Mouse (Mus musculus) liver, postnatal 0 days (tissue): ENCODE results near the gene Trrap. TPM values are rescaled to one million over a fixed set of nuclear protein-coding genes. Genes with fewer than 3 reads are reported as not detected.
A peak's percentile ranks its signal among the peaks of the same experiment; 100 is the strongest.

Experiments
- ATAC-seq: fragments of 200-750 bp; cut with Nextera tagmentation; 2 replicates; pipeline ENCODE4 v1.8.0; 2017; ENCODE audit warnings: mild to moderate bottlenecking, moderate library complexity
- DNase-seq: peaks from one replicate; pipeline ENCODE4 v3.0.0-alpha.2; 2016
- H3K27ac ChIP-seq: fragments of 300-500 bp; sonication (generic); 2 replicates; pipeline ENCODE4 v1.5.1; 2014; ENCODE audit warnings: antibody characterized with exemption, moderate library complexity, mild to moderate bottlenecking, low read depth
- H3K27me3 ChIP-seq: fragments of 300-500 bp; sonication (generic); 2 replicates; pipeline ENCODE4 v1.6.1; 2014; ENCODE audit warnings: low read length, control low read depth, mixed read lengths; ENCODE audit not compliant: insufficient read depth
- H3K36me3 ChIP-seq: fragments of 300-500 bp; sonication (generic); replicated peaks from 2 replicates; pipeline ENCODE4 v1.6.1; 2014; ENCODE audit warnings: mild to moderate bottlenecking, control low read depth, low read length, moderate library complexity, mixed read lengths; ENCODE audit not compliant: insufficient read depth
- H3K4me1 ChIP-seq: fragments of 300-500 bp; sonication (generic); 2 replicates; pipeline ENCODE4 v1.6.1; 2014; ENCODE audit warnings: antibody characterized with exemption, mild to moderate bottlenecking, control low read depth; ENCODE audit not compliant: insufficient read depth
- H3K4me2 ChIP-seq: fragments of 300-500 bp; sonication (generic); 2 replicates; pipeline ENCODE4 v1.6.1; 2014; ENCODE audit warnings: low read depth, mild to moderate bottlenecking, low read length, moderate library complexity, mixed read lengths
- H3K4me3 ChIP-seq: fragments of 300-500 bp; sonication (generic); 2 replicates; pipeline ENCODE4 v1.5.1; 2014; ENCODE audit warnings: low read depth, low read length
- H3K9ac ChIP-seq: fragments of 300-500 bp; sonication (generic); replicated peaks from 2 replicates; pipeline ENCODE4 v1.6.1; 2014; ENCODE audit warnings: mild to moderate bottlenecking, moderate library complexity
- H3K9me3 ChIP-seq: fragments of 300-500 bp; sonication (generic); 2 replicates; pipeline ENCODE4 v1.6.1; 2016; ENCODE audit warnings: mild to moderate bottlenecking, control low read depth, low read length, mixed read lengths
- CTCF ChIP-seq: sonication (generic); IDR thresholded peaks from 2 replicates; pipeline ENCODE4 v1.5.1; 2016; ENCODE audit warnings: antibody characterized with exemption, low read depth
- EP300 ChIP-seq: IDR thresholded peaks from 2 replicates; pipeline ENCODE4 v1.6.1; 2016; ENCODE audit warnings: antibody characterized with exemption, low read depth, mild to moderate bottlenecking
- WGBS: fragments of 180-500 bp; shearing (Covaris S2); extraction: QIAGEN DNeasy Blood & Tissue Kit; methylation state at CpG from one replicate; pipeline ENCODE4 v1.1.7; 2014; ENCODE audit not compliant: insufficient replicate concordance; 5-methylcytosine and 5-hydroxymethylcytosine counted together
- polyA plus RNA-seq: library from polyadenylated mRNA; unstranded; fragments of >200 nt; fragmentation: Nextera tagmentation; extraction: Ambion mirVana; gene quantifications from 2 replicates; pipeline ENCODE4 v1.2.1, GENCODE M21; 2015

The Trrap gene
- polyA plus RNA-seq, 1 experiment from 2014 or later = 12.3 TPM

DNA sequence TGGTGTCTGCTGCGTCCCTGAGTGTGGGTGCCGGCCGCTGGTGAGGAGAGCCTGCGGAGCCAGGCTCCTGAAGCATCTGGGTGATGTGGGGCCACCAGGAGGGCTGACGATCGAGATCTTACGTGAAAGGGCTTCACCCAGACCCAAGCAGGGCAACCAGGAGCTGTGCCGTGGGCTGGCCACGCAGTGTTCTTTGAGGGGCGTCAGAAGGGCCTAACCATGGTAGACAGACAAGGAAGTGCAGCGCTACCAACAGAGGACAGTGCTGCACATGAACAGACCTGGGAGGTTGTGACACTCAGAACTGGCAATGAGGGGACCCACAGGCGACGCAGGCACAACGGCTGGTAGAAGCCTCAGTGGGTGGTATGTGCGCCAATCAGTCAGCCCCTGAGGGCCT, 109.5 kb downstream of the Trrap start:
- Histone ChIP-seq H3K27ac (no peak overlapping the region), H3K4me2 (no peak overlapping the region), H3K4me3 (no peak overlapping the region), H3K36me3 (peaks cover 12% of the 10 kb centered on the region), H3K4me1 (peaks cover 3% of the 10 kb centered on the region; the same call in 1 of the 2 replicates), H3K9ac (no peak overlapping the region), H3K9me3 (no peaks in the 10 kb centered on the region), H3K27me3 (no peaks in the 10 kb centered on the region)
- 83% methylated on average over 15 of the region's 15 CpGs for WGBS
- DNase-seq = no peak
- ATAC-seq = no peak
- TF ChIP-seq CTCF (no peak), EP300 (no peak)

DNA sequence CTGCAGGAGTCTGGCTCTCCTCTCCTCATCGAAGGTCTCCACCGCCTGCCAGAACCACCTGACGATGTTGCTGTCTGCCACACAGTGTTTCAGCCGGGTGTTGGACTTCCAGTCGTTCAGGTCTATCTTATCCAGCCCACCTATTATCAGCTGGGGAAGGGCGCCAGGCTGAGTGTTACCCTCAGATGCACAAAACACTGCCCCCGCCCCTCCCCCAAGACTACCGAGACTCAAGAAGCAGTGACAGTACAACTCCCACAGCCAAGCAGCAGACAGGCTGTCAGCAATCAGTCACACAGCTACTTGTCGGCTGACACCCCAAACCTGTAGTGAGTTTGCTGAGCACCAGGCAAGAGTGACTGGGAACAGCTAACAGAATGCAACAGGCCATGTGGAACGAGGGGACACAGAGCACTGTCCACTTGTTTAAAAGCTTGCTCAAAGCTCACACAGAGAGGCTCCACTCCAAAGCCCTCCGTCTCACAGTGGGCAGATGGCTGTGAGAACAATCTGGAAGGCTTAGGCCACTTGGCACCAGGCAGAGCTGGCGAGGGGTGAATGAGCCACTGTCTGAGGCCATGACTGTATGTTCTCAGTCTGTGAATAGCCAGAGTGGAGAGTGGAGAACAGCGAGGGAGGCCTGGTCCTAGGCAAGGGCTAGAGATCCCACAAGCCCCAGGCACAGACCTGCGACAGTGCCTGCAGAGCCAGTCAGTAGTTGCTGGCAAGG, 114.3 kb downstream of the Trrap start:
- ATAC-seq (no peak), DNase-seq (no peak)
- Histone ChIP-seq H3K4me1 (no peaks in the 10 kb centered on the region), H3K4me2 (no peak overlapping the region), H3K9me3 (no peaks in the 10 kb centered on the region), H3K9ac (no peak overlapping the region), H3K27ac (no peak overlapping the region), H3K36me3 (peaks cover 26% of the 10 kb centered on the region), H3K27me3 (no peaks in the 10 kb centered on the region), H3K4me3 (no peak overlapping the region)
- whole genome bisulfite sequencing = 75% methylated on average over 14 of the region's 14 CpGs
- TF ChIP-seq CTCF (no peak), EP300 (no peak)

- no peaks in the 10 kb centered on the region for H3K27me3 ChIP-seq
- DNase-seq = no peak
- WGBS = 71% methylated on average over 13 of the region's 13 CpGs
- peaks cover 39% of the 10 kb centered on the region for H3K36me3 ChIP-seq
- no peaks in the 10 kb centered on the region for H3K9me3 ChIP-seq
- H3K4me2 ChIP-seq = no peak overlapping the region
- no peak overlapping the region for H3K9ac ChIP-seq
- H3K27ac ChIP-seq = no peak overlapping the region
- H3K4me3 ChIP-seq = no peak overlapping the region
- ATAC-seq = no peak
- no peaks in the 10 kb centered on the region for H3K4me1 ChIP-seq
- TF ChIP-seq EP300 (no peak), CTCF (peak; percentile 59)
Observed at GRCm38 (mm10) chr5:144884629-144885217, 117.2 kb downstream of the Trrap start.

DNA sequence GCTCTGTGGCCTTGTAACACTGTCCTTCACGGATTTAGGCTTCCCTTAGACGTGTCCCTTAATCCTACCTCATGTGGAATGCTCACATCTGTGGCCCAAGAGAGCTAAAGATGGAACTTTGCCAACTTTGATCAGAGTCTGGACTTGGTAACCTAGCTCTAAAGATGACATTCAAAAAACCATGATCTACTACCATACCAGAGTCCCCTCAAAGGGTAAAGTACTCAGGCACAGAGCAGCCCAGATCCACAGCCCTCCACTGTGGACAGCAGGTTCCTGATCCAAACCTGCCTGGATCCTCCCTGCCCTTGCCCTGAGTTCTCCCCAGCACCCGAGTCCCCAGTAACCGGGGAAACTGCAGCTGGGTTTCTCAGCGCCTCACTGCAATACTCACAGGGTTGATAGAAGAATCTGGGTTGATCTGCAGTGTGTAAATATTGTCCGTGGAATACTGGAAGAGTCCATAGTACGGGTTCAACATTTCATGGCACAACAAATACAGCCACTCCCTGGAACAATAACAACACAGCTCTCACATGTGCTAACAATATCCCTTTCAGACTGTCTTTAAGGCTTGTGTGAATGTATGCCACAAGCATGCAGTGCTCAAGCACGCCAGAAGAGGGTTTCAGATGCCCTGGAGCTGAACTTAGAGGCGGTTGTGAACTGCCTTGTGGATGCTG, 118.6 kb downstream of the Trrap start:
- Histone ChIP-seq H3K27me3 (no peaks in the 10 kb centered on the region), H3K9me3 (no peaks in the 10 kb centered on the region), H3K36me3 (peaks cover 36% of the 10 kb centered on the region), H3K4me2 (no peak overlapping the region), H3K4me1 (no peaks in the 10 kb centered on the region), H3K9ac (no peak overlapping the region), H3K27ac (peak overlapping the region; percentile 63), H3K4me3 (no peak overlapping the region)
- TF ChIP-seq EP300 = no peak
- ATAC-seq = peak; percentile 88
- no peak for DNase-seq
- WGBS = 66% methylated on average over 9 of the region's 9 CpGs

GRCm38 (mm10) chr5:144891276-144891675, 123.7 kb downstream of the Trrap start:
- Histone ChIP-seq H3K4me3 (no peak overlapping the region), H3K4me1 (no peaks in the 10 kb centered on the region), H3K9me3 (no peaks in the 10 kb centered on the region), H3K36me3 (peaks cover 35% of the 10 kb centered on the region), H3K27ac (no peak overlapping the region), H3K27me3 (no peaks in the 10 kb centered on the region), H3K4me2 (no peak overlapping the region), H3K9ac (no peak overlapping the region)
- 84% methylated on average over 11 of the region's 11 CpGs for WGBS
- ATAC-seq (no peak), DNase-seq (no peak)
- TF ChIP-seq CTCF = no peak
- TF ChIP-seq EP300 = no peak

DNA sequence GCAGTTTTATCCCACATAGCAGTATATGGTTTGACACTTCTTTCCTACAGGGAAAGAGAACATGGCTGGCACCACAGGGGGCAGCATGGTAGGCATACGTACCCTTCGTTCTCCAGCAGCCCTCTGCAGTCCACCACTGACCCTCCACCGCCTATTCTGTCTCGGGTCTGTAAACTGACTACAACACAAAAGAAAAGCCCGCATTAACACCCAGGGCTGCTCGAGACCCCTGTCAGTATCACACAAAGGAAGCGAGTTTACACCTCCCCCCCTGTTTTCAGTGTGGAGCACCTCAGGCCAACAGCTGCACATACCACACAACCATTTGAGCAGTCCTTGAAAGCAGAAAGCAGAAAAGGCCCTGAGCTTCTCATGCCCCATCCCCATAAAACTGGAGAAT, 130.3 kb downstream of the Trrap start:
- Histone ChIP-seq H3K9ac (no peak overlapping the region), H3K4me2 (no peak overlapping the region), H3K4me3 (no peak overlapping the region), H3K4me1 (no peaks in the 10 kb centered on the region), H3K27me3 (no peaks in the 10 kb centered on the region), H3K9me3 (no peaks in the 10 kb centered on the region), H3K36me3 (peaks cover 23% of the 10 kb centered on the region), H3K27ac (no peak overlapping the region)
- DNase-seq = no peak
- no peak for ATAC-seq
- WGBS = 82% methylated on average over 7 of the region's 7 CpGs
- no peak for TF ChIP-seq CTCF
